Mouse (Mus musculus) kidney, adult 8-10 months (tissue): ENCODE measurements at regions not wholly inside any gene's neighbourhood (a gene's known extent, or its start where the extent isn't known, plus 50 kb on each side); places are given as distances from the start of the nearest gene placed in this dataset.

Experiments used
- DNase-seq, 2 experiments: peaks; one replicate each; pipeline ENCODE4 v3.0.0; 2022

GRCm38 (mm10) chr17:47139730-47140231, 129.4 kb upstream of the Ubr2 start:
- peak; percentile 81 to 87 for DNase-seq

GRCm38 (mm10) chr17:47139171-47139617, 128.8 kb upstream of the Ubr2 start:
- peak in 1 of 2 experiments; percentile 12 for DNase-seq

GRCm38 (mm10) chr17:47138174-47138573, 127.8 kb upstream of the Ubr2 start:
- DNase-seq = no peak

- DNase-seq = peak in 1 of 2 experiments; percentile 22
These were observed 125.0 kb upstream of the Ubr2 start for GRCm38 (mm10) chr17:47135391-47135790.

- no peak for DNase-seq
These were observed 123.4 kb upstream of the Ubr2 start for GRCm38 (mm10) chr17:47133785-47134184.

- DNase-seq = no peak
These were observed 117.2 kb upstream of the Ubr2 start for GRCm38 (mm10) chr17:47127571-47127970.

GRCm38 (mm10) chr17:47123576-47123975, 113.2 kb upstream of the Ubr2 start:
- no peak for DNase-seq

- DNase-seq = no peak
These were observed 111.9 kb upstream of the Ubr2 start for GRCm38 (mm10) chr17:47122221-47122620.

- DNase-seq = no peak
These were observed 107.7 kb upstream of the Ubr2 start for GRCm38 (mm10) chr17:47118010-47118409.

GRCm38 (mm10) chr17:47115754-47116153, 105.4 kb upstream of the Ubr2 start:
- DNase-seq = no peak

- no peak for DNase-seq
These were observed 104.8 kb upstream of the Ubr2 start for GRCm38 (mm10) chr17:47115141-47115540.

GRCm38 (mm10) chr17:47114736-47115135, 104.4 kb upstream of the Ubr2 start:
- DNase-seq = no peak

- no peak for DNase-seq
These were observed 102.3 kb upstream of the Ubr2 start for GRCm38 (mm10) chr17:47112556-47113225.

GRCm38 (mm10) chr17:47110836-47111235, 100.5 kb upstream of the Ubr2 start:
- no peak for DNase-seq

GRCm38 (mm10) chr17:47104328-47104727, 94.0 kb upstream of the Ubr2 start:
- DNase-seq = no peak

- DNase-seq = no peak
These were observed 84.8 kb upstream of the Ubr2 start for GRCm38 (mm10) chr17:47095191-47095590.

GRCm38 (mm10) chr17:47092076-47092475, 81.7 kb upstream of the Ubr2 start:
- DNase-seq = no peak

- peak in 1 of 2 experiments; percentile 54 for DNase-seq
These were observed 79.4 kb upstream of the Ubr2 start for GRCm38 (mm10) chr17:47089769-47090168.

GRCm38 (mm10) chr17:47069206-47069605, 58.9 kb upstream of the Ubr2 start:
- DNase-seq = no peak

- DNase-seq = peak; percentile 55 to 60
These were observed 55.0 kb upstream of the Ubr2 start for GRCm38 (mm10) chr17:47065307-47065901.

GRCm38 (mm10) chr17:47064592-47065306, 54.4 kb upstream of the Ubr2 start:
- DNase-seq = peak; percentile 49 to 55

GRCm38 (mm10) chr17:47064006-47064405, 53.6 kb upstream of the Ubr2 start:
- DNase-seq = no peak

GRCm38 (mm10) chr17:47061031-47061620, 50.8 kb upstream of the Ubr2 start:
- DNase-seq = peak; percentile 41 to 50
